Comparison of ENCODE assay signal across 27 mouse cellular contexts in the genomic region with DNA sequence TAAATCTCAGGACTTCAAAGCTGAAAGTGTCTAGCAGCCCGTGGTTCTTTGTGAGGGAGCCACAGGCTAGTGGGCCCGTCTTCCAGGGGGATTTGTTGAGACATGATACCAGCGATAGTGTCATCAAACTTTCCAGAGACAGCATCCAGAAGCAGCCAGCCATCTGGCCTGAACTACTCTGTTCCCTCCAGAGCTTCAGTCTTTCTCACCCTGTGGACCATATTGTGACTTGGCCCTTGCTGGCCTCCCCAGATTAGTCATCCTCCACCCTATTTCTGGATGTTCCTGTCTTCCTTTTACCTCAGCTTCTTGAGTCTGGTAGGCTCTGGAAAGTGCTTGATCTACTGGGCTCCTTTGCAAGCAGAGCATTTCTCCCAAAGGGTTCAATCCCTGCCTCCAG.
DNase-seq lines count a peak whose midpoint lies in the region.
"Had no signal": no experiment of that assay in that cellular context is flagged by ENCODE, and none has a peak within 500 bp of the region (broad histone marks: within the 10 kb centered on the region; RNA-seq: fewer than 3 reads in every experiment).

No protein-coding gene starts in this region.

- intact Hi-C loops in heart, postnatal 25 days (cut with DNase I), result loop anchor here (5.0 kb wide), 3 partner anchors 46 to 171 kb away; no protein-coding TSS in a partner anchor

- 0 out of 2 replicates have a peak, but pooled peaks cover 3% of the 10 kb centered on the region for H3K36me3 ChIP-seq in forebrain, embryonic 10.5 days (replicated peaks)
- H3K36me3 ChIP-seq: embryonic facial prominence, embryonic 12.5 days; embryonic facial prominence, embryonic 15.5 days; forebrain, embryonic 12.5 days; forebrain, embryonic 15.5 days; G1E; heart, embryonic 10.5 days; hindbrain, embryonic 10.5 days; intestine, embryonic 15.5 days had no signal

- H3K27ac ChIP-seq in forebrain, embryonic 10.5 days, result no peak overlapping the region
- H3K27ac ChIP-seq: embryonic facial prominence, embryonic 12.5 days; embryonic facial prominence, embryonic 15.5 days; forebrain, embryonic 12.5 days; forebrain, embryonic 15.5 days; heart, embryonic 10.5 days; hindbrain, embryonic 10.5 days; hindbrain, embryonic 13.5 days; intestine, embryonic 15.5 days had no signal

- H3K27me3 ChIP-seq in forebrain, embryonic 10.5 days (ENCODE audit: poor library complexity, severe bottlenecking), result no peaks in the 10 kb centered on the region
- H3K27me3 ChIP-seq: CH12.LX; embryonic facial prominence, embryonic 12.5 days; embryonic facial prominence, embryonic 15.5 days; forebrain, embryonic 15.5 days; hindbrain, embryonic 13.5 days; intestine, embryonic 15.5 days; Patski had no signal

- H3K9me3 ChIP-seq in forebrain, embryonic 10.5 days, result no peaks in the 10 kb centered on the region
- H3K9me3 ChIP-seq: embryonic facial prominence, embryonic 12.5 days; embryonic facial prominence, embryonic 15.5 days; forebrain, embryonic 12.5 days; forebrain, embryonic 15.5 days; heart, embryonic 10.5 days; hindbrain, embryonic 10.5 days; hindbrain, embryonic 13.5 days; intestine, embryonic 15.5 days had no signal

- peaks cover 34% of the 10 kb centered on the region for H3K4me1 ChIP-seq in forebrain, embryonic 10.5 days
- H3K4me1 ChIP-seq: intestine, embryonic 15.5 days had no signal

- peak; percentile 57 for DNase-seq in gastrocnemius, adult 18-20 months (ENCODE audit: low spot score)
- DNase-seq in gastrocnemius, postnatal 4 days (ENCODE audit: low spot score in 2 of 2), result no peak
- peak; percentile 17 to 46 for DNase-seq in heart, adult 18-20 months
- DNase-seq in heart, postnatal 25 days (ENCODE audit: low spot score), result no peak
- DNase-seq in brain, adult 2 months (ENCODE audit: low read depth, low spot score), result peak; percentile 55
- DNase-seq in forebrain, embryonic 10.5 days (ENCODE audit: extremely low spot score, low spot score), result no peak
- DNase-seq: adrenal gland, postnatal 10 days; adrenal gland, postnatal 36 days; B cell, adult 2 months; cerebellum, adult 11 months; cerebellum, adult 9-11 months; cerebellum, postnatal 25 days; gastrocnemius, postnatal 14 days; heart, postnatal 36 days; kidney, adult 11 months; kidney, adult 8-10 months had no signal

- WGBS in forebrain, embryonic 10.5 days, result 94% methylated on average over 3 of the region's 3 CpGs

- no peak overlapping the region for H3K4me3 ChIP-seq in forebrain, embryonic 10.5 days
- H3K4me3 ChIP-seq: embryonic facial prominence, embryonic 12.5 days; embryonic facial prominence, embryonic 15.5 days; forebrain, embryonic 12.5 days; forebrain, embryonic 15.5 days; heart, embryonic 10.5 days; hindbrain, embryonic 10.5 days; hindbrain, embryonic 13.5 days; intestine, embryonic 15.5 days had no signal

Comparison
In these comparisons a context has a peak if more than half of its experiments do, and no peak if none do; other contexts are left out.
1. DNase-seq: peak in gastrocnemius, adult 18-20 months (single experiment), heart, adult 18-20 months (2 of 2) and brain, adult 2 months (single experiment); none in gastrocnemius, postnatal 4 days (0 of 2), heart, postnatal 25 days (single experiment) and forebrain, embryonic 10.5 days (single experiment).